Mouse (Mus musculus) left cerebral cortex, adult 2 months (tissue): ENCODE results near the gene Polr2a. TPM values are rescaled to one million over a fixed set of nuclear protein-coding genes. Genes with fewer than 3 reads are reported as not detected.
A peak's percentile ranks its signal among the peaks of the same experiment; 100 is the strongest.

ENCODE experiments used
- DNase-seq, 2 experiments: peaks; one replicate each; pipeline ENCODE4 v3.0.0; 2021 to 2022; ENCODE audit warnings: low spot score in 2 of 2, mixed read lengths in 1 of 2; ENCODE audit errors: extremely low spot score in 1 of 2
- H3K27ac ChIP-seq: fragments of 200-600 bp; 2 replicates; pipeline ENCODE4 v1.8.1; 2022
- H3K4me3 ChIP-seq: fragments of 200-600 bp; 2 replicates; pipeline ENCODE4 v1.8.1; 2022
- CTCF ChIP-seq: fragments of 200-600 bp; IDR thresholded peaks from 2 replicates; pipeline ENCODE4 v1.8.1; 2022; ENCODE audit warnings: antibody characterized with exemption, mild to moderate bottlenecking, moderate library complexity
- intact Hi-C: fragments of 180-260 bp; cut with DNase I; formaldehyde crosslinking; loops from one replicate; pipeline ENCODE4 v1.15.1; 2025
- total RNA-seq, 2 experiments: library from RNA; stranded (reverse); gene quantifications; 2 replicates each; pipeline ENCODE4 v1.2.3; 2021

Gene Polr2a
- total RNA-seq, 2 experiments from 2014 or later, result 55.1 to 56.6 TPM

GRCm38 (mm10) chr11:69763551-69763950 lies 5.1 kb upstream of the Polr2a start:
- no peak for DNase-seq
- Histone ChIP-seq H3K4me3 (no peak overlapping the region), H3K27ac (no peak overlapping the region)
- TF ChIP-seq CTCF, result peak; percentile 27
- intact Hi-C loops, result no loop called here

DNA sequence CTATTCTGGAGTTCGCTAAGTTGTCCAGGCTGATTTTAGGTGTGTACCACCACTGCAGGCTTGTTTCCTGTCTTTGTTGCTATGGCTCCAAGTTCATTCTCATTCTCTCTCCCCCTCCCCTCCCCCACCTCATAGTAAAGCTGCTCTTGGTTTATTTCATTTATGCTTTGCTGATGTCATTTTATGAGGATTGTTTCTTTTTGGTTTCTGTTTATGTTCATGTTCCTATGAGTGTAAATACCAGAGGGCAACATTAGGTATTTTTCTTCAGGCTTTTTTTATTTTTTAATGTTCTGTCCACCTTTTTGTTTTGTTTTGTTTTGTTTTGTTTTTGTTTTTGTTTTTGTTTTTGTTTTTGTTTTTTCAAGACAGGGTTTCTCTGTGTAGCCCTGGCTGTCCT lies 3.4 kb upstream of the Polr2a start, which contains the start of gene Slc35g3:
Gene Slc35g3 (minus strand): TSS at position 101 of the 400 bp plus-strand sequence.
- DNase-seq, result no peak
- no peak within 1 kb of the TSS for H3K27ac ChIP-seq
- H3K4me3 ChIP-seq, result no peak within 1 kb of the TSS
- intact Hi-C loops, result loop anchor here (1.0 kb wide), 1 partner anchor 74 kb away; no protein-coding TSS in a partner anchor
- TF ChIP-seq CTCF, result no peak

GRCm38 (mm10) chr11:69760901-69761200 lies 2.4 kb upstream of the Polr2a start:
- no peak for DNase-seq
- Histone ChIP-seq H3K4me3 (no peak overlapping the region), H3K27ac (no peak overlapping the region)
- intact Hi-C loops, result loop anchor here (1.0 kb wide), 1 partner anchor 75 kb away; no protein-coding TSS in a partner anchor
- no peak for TF ChIP-seq CTCF

- peak overlapping the region; percentile 99 for H3K27ac ChIP-seq
- intact Hi-C loops, result no loop called here
- H3K4me3 ChIP-seq, result no peak overlapping the region
- no peak for DNase-seq
- TF ChIP-seq CTCF, result no peak
These were observed 1.9 kb upstream of the Polr2a start for GRCm38 (mm10) chr11:69760160-69760900.

DNA sequence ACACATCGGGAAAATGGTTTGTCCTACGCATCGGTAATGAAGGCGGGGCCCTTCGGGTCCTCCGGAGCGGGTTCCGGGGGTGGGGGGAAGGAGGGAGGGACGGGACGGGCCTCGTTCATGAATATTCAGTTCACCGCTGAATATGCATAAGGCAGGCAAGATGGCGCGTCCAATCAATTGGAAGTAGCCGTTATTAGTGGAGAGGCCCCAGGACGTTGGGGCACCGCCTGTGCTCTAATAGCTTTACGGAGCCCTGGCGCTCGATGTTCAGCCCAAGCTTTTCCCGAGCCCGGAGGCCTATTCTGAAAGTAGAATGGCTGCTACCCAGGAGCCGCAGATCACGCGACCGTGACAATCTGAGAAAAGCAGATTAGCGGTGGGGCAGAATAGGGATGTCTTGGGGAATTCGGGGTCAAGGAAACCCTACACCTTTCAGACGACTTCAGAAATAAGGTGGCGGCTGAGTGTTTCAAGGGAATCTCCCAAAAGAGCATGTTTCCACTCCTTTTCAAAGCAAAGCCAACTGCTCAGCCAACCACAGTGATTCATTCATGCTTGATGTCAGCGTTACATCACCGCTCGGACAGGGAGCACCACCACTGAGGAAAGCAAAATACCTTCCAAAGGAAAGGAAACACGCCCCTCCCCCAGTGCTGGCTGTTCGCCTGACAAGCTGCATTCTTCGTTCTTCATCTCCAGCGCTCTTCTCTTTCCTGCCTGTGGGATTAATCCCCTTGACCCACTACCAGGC lies 709 bp upstream of the Polr2a start:
- Histone ChIP-seq H3K27ac (peak overlapping the region; percentile 99), H3K4me3 (peak overlapping the region; percentile 59)
- intact Hi-C loops, result loop anchor here (1.0 to 5.0 kb wide), 6 partner anchors 44 to 222 kb away; partner anchors contain the start of genes Ctdnep1, Fxr2, Senp3 and Tmem95
- peak; percentile 83 to 84 for DNase-seq
- TF ChIP-seq CTCF, result no peak

- peak; percentile 98 to 99 for DNase-seq
- no peak for TF ChIP-seq CTCF
- intact Hi-C loops, result loop anchor here (1.0 to 5.0 kb wide), 5 partner anchors 45 to 126 kb away; partner anchors contain the start of genes Fxr2, Senp3 and Tmem95
- Histone ChIP-seq H3K4me3 (peak overlapping the region; percentile 59), H3K27ac (peak overlapping the region; percentile 99)
These were observed 364 bp downstream of the Polr2a start for GRCm38 (mm10) chr11:69758090-69758456.

DNA sequence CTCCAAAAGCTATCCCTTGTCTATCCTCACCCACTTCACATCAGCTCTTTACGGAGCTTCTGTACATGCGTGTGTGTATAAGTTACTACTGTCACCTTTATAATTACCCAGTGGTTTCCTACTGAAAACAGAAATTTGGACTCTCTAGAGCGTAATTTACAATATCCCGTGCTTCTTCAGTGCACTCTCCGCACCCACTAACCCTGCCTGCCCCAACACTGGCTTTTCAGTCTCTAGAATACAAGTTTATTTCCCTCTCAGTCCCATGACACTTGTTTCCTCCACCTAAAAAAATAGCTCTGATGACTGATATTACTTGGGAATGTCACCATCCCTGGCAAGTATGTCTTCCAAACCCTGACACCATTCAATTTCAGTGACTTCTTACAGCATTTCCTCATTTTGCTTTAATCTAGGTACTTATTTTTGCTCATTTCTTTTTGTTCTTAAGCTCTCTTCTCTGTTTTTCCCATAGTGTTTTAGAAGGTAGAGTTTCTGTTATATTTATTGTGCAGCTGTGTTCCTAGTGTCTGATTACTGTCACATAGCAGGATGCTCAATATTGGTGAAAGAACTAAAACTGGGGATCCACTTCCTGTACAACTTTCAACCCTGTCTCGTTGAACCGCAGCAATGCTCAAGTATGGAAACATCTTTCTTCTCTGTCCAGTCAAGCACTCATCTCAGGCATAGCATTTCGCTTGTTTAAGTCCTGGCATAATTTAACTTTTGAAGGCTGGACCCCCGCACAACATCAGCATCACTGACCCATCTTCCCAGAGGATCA lies 941 bp downstream of the Polr2a start:
- TF ChIP-seq CTCF, result no peak
- DNase-seq, result no peak
- peak overlapping the region; percentile 59 for H3K4me3 ChIP-seq
- H3K27ac ChIP-seq, result peak overlapping the region; percentile 29
- intact Hi-C loops, result loop anchor here (1.0 to 5.0 kb wide), 5 partner anchors 45 to 125 kb away; partner anchors contain the start of genes Fxr2, Senp3 and Tmem95

DNA sequence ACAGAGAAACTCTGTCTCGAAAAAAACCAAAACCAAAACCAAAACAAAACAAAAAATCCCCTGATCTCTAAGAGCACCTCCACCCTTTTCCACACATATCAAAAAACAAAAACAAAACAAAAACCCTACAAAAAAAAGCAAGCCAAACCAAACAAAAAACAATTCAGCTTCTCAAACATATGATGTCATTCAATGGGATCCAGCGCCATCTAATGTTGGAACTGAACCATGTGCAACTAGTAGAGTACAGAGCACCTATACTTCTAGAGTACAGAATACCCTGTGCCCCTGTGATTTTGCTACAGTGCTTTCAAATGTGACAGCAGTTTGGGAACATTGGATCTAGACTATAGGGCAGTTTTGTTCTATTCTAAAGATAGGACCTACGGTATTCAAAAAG lies 3.7 kb downstream of the Polr2a start:
- intact Hi-C loops, result loop anchor here (1.0 to 5.0 kb wide), 3 partner anchors 72 to 123 kb away; partner anchors contain the start of genes Fxr2, Senp3 and Tmem95
- TF ChIP-seq CTCF, result peak; percentile 76
- Histone ChIP-seq H3K4me3 (no peak overlapping the region), H3K27ac (0 out of 2 replicates have a peak overlapping the region, but pooled peaks have one; percentile 45)
- no peak for DNase-seq

GRCm38 (mm10) chr11:69754233-69754632 lies 4.2 kb downstream of the Polr2a start:
- 0 out of 2 replicates have a peak overlapping the region, but pooled peaks have one; percentile 45 for H3K27ac ChIP-seq
- no peak for TF ChIP-seq CTCF
- no peak overlapping the region for H3K4me3 ChIP-seq
- intact Hi-C loops, result loop anchor here (1.0 kb wide), 1 partner anchor 72 kb away; the partner anchor contains the start of gene Senp3
- no peak for DNase-seq

DNA sequence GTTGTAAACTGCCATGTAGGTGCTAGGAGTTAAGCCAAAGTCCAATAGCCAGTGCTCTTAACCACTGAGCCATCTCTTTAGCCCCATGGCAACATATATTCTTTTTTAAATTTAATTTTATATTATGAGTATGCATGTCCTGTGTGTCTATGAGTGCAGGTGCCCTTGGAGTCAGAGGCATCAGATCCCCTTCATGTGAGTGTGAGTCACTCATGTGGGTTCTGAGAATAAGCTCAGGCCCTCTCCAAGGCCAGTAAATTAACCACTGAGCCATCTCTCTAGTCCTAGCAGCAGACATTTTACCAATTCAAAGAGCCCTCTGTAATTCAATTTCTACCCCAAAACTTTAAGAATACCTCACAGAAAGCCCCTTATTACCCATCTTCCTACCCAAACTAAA lies 5.8 kb downstream of the Polr2a start:
- H3K4me3 ChIP-seq, result no peak overlapping the region
- no peak for TF ChIP-seq CTCF
- no peak for DNase-seq

DNA sequence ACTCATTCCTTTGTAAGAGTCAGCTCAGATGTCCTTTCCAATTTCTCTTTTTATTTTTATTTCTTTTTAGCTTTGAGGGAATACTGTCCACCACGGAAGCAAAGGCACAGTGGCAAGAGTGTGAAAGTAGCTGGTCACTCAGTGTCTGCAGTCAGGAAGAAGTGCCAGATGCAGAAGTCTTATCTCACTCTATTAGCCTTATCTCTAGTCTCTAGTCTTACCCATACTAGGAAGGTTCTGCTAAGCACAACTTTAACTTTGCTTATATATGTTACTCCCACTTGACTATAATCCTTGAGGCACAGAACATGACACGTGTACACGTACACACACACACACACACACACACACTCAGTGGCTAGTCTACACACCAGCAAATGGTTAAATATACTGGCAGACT lies 6.8 kb downstream of the Polr2a start:
- intact Hi-C loops, result no loop called here
- no peak for TF ChIP-seq CTCF
- H3K27ac ChIP-seq, result no peak overlapping the region
- H3K4me3 ChIP-seq, result no peak overlapping the region
- no peak for DNase-seq

More for the DNA sequence above, 5.8 kb downstream of the Polr2a start:
- intact Hi-C loops, result no loop called here
- no peak overlapping the region for H3K27ac ChIP-seq
